Mouse (Mus musculus) small intestine, adult 2 months (tissue): ENCODE results near the gene Zfp365.

Source experiments
- CTCF ChIP-seq: fragments of 200-500 bp; IDR thresholded peaks from 2 replicates; pipeline ENCODE4 v1.5.1; 2012; ENCODE audit warnings: low read depth, mild to moderate bottlenecking, control low read depth, inconsistent platforms, low read length, moderate library complexity, mixed read lengths; ENCODE audit not compliant: insufficient replicate concordance, insufficient read length; ENCODE audit errors: extremely low read depth
- POLR2A ChIP-seq: fragments of 200-500 bp; IDR thresholded peaks from 2 replicates; pipeline ENCODE4 v1.6.1; 2012; ENCODE audit warnings: low read depth, mild to moderate bottlenecking, control low read depth, inconsistent platforms, low read length, moderate library complexity

- TF ChIP-seq POLR2A (no peak), CTCF (no peak)
Measured at GRCm38 (mm10) chr10:67903387-67903786, 9.1 kb downstream of the Zfp365 start.
